Mouse (Mus musculus): Measurements from ENCODE around the gene Fndc5.

- TF ChIP-seq TAL1 (IDR thresholded peaks at IDR 0.05; ENCODE audit: low read length) (no peak), GATA1 (IDR thresholded peaks at IDR 0.05; ENCODE audit: low read length) (no peak)
Measured at GRCm38 (mm10) chr4:129147552-129148103, 10.8 kb downstream of the Fndc5 start.
